Mouse (Mus musculus): ENCODE measurements around the gene Rgs16.
"Not testable (repeated sequence)": the region's sequence is repeated elsewhere in the genome, so short reads cannot be mapped to it uniquely, and the experiment has no call there.

Gene Rgs16

DNA sequence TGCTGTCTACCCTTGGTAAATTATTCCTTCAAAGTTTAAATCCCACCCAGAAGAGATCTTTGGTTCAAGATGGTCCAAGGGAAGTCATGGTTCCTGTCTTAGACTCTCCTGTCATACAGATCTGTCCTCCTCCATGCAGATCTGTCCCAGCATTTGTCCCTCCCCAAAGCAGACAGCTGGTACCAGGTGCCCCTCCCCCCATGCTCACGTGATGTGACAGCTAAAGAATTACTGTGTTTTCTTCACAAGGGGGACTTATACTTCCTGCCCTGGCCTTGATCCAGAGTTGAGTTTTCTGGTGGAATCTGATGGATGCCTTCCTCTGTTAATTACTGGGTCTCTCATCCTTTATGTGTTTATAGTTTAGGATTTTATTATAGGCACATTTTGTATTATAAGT, 8.4 kb downstream of the Rgs16 start:
- in situ Hi-C loops (cut with MboI; ENCODE audit: unreplicated experiment in 2 of 2): loop anchor here (5.0 kb wide), 3 partner anchors 59 to 429 kb away; no protein-coding TSS in a partner anchor

DNA sequence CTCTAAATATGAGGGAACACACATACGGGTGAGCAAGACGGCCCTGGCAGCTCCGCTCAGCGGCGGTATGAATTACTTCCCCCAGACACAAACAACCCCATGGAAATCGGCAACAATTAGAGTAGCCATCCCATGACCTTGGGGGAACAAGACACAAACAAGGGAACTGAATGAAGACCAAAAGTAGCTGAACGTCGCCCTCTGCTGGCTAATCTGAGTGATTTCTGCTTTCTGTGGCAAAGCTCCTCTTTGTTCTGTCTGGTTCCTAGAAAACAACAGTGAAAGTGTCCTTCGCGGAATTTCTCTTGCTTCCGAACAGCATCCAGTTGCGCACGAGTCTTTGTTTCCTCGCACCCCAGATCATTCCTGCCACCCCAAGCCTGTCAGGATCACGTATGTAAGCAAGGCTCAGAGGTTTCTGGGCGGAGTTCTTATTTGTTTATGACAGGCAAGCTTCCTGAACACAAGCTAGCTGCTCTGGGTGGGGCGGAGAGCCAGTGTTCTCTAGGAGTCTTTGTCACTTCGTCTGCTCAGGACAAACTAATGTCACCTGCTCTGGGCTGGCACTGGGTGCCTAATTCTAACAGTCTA, 9.2 kb downstream of the Rgs16 start, which contains the start of gene Rnasel:
TSS of gene Rnasel (plus strand) at position 216 of the 591 bp plus-strand sequence.
- in situ Hi-C loops (cut with MboI; ENCODE audit: unreplicated experiment in 2 of 2): loop anchor here (5.0 kb wide), 3 partner anchors 58 to 428 kb away; no protein-coding TSS in a partner anchor

DNA sequence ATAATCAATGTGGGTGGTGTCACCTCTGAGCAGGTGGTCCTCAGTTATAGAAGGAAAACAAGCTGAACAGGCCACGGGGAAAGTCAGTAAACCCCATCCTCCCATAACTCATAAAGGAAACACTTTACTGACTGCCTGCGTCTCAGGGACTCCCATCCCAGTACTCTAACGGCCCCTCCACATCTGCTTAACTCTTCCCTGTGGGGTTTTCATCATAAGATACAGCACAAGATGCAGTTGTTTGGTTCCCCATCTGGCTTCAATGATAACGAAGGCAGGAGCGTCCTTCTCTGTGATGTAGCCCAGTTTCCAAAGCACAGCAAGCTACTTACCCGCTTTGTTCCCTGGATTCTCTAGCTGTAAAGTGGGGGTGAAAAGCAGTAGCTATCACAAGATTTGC, 9.9 kb downstream of the Rgs16 start:
- in situ Hi-C loops (cut with MboI; ENCODE audit: unreplicated experiment in 2 of 2): no loop called here

DNA sequence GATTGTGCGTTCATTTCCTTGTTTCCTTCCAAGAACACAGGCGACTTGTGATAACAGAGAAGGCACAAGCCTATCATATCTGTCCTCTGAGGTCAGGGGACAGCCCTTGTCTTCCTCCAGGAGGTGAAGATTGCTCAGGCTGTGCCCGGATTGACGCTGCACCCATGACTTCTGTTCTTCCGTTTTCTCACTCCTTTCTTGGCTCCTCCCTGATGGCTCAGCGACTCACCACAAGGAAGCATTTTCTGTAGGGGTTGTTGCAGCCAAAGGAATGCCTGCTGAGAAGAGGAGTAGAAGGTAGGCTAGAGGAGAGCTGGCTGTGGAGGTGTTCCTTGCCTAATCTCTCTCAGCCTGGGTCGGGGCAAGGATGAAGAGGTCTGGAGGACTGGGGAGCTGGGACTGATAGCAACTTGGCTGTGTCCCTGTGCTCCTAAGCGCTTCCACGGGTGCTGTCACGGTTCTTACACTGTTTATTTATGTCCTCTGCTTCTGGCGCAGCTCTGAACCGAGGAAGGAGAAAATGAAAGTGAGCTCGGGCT, 11.7 kb downstream of the Rgs16 start:
- in situ Hi-C loops (cut with MboI; ENCODE audit: unreplicated experiment in 2 of 2): no loop called here

DNA sequence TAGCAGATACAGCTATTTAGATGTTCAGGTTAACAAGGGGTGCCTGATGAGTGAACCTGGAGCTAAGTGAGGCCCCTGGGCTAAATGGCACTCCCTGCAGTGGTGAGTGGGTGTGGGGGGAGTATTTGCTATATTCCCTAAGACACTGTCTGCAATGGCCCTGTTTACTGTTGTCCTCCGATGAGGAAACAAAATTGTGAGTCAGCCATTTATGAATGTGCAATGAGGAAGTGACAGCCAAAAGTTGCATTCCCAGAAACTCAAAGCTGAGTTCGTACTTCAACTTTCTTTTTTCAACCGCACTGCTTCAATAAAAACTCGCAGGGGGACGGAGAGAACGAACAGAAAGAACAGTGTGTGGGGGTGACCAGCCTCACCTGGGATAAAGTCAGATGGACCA, 12.4 kb downstream of the Rgs16 start:
- in situ Hi-C loops (cut with MboI; ENCODE audit: unreplicated experiment in 2 of 2): no loop called here

DNA sequence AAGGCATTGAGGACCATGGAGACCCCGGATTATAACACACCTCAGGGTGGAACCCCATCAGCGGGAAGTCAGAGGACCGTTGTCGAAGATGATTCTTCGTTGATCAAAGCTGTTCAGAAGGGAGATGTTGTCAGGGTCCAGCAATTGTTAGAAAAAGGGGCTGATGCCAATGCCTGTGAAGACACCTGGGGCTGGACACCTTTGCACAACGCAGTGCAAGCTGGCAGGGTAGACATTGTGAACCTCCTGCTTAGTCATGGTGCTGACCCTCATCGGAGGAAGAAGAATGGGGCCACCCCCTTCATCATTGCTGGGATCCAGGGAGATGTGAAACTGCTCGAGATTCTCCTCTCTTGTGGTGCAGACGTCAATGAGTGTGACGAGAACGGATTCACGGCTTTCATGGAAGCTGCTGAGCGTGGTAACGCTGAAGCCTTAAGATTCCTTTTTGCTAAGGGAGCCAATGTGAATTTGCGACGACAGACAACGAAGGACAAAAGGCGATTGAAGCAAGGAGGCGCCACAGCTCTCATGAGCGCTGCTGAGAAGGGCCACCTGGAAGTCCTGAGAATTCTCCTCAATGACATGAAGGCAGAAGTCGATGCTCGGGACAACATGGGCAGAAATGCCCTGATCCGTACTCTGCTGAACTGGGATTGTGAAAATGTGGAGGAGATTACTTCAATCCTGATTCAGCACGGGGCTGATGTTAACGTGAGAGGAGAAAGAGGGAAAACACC, 13.7 kb downstream of the Rgs16 start:
- in situ Hi-C loops (cut with MboI; ENCODE audit: unreplicated experiment in 2 of 2): no loop called here

DNA sequence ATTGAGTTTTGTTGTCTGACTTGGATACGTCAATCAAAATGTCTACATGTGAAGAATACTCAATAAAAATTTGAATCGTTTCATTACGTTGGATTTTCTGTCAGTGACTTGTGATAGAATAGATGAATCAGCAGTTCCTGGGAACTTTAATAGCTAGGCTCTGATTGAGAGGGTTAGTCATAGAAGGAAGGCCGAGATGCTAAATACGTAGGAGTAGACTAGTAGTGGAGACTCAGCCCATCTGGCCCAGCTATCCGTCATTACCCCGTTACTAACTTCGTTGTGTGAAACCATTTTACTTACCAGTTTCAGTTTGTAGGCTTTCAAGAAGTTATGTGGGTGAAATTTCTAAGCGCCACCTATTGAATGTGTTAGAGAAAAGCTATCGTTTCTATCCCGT, 24.0 kb downstream of the Rgs16 start:
- in situ Hi-C loops (cut with MboI; ENCODE audit: unreplicated experiment in 2 of 2): no loop called here

DNA sequence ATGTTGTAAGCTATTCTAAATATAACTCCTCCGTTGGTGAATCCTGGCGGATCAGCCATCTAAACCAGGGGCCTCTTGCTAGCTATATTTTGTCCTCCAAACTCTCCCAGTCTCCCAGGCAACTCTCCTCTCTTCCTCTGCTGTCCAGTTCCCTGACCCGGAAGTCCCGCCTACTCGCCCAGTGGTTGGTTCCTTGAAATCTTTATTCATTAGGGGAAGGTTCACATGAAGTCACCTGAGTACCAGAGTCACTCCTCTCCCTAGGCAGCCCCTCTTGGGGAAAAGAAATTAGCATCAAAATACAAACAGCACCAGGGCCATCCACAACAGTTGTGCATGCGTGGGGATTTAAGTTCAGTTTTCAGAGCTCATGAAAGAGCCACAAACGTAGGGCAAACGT, 26.1 kb downstream of the Rgs16 start:
- in situ Hi-C loops (cut with MboI; ENCODE audit: unreplicated experiment in 2 of 2): no loop called here

DNA sequence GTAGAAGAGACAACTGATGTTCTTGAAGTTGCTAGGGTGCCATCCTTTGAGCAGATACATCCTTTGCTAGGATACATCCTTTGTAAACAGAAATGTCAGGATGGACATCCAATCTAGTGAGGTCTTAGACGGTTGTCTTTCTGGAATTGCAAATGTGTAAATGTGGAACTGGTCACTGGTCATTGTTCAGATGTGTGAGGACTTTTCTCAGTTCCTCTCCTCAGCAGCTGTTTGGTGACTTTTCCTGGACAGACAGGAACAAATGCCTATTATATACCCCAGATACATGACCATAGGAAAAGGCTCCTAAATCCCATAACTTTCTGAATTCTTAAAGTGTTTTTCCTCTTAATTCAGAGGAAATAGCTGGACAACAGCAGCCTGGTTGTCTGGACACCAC, 27.1 kb downstream of the Rgs16 start:
- in situ Hi-C loops (cut with MboI; ENCODE audit: unreplicated experiment in 2 of 2): no loop called here

DNA sequence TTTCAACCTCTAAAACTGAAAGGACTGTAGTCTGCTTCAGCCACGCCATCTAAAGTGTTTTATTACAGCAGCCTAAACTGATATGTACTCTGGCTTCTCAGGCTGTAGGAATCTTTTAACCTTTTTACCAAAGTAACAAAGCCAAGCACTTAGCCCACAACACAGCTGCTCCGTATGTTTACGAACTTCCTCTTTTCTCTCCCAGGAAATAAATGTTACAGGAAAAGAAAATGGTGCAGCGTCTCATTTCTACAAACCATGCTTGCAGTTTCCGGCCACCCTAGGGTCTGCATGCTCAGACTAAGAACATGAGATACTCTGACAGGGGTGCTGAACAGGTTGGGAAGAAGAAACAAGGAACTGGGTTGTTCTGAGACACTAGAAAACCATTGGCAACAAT, 28.3 kb downstream of the Rgs16 start:
- in situ Hi-C loops (cut with MboI; ENCODE audit: unreplicated experiment in 2 of 2): no loop called here

DNA sequence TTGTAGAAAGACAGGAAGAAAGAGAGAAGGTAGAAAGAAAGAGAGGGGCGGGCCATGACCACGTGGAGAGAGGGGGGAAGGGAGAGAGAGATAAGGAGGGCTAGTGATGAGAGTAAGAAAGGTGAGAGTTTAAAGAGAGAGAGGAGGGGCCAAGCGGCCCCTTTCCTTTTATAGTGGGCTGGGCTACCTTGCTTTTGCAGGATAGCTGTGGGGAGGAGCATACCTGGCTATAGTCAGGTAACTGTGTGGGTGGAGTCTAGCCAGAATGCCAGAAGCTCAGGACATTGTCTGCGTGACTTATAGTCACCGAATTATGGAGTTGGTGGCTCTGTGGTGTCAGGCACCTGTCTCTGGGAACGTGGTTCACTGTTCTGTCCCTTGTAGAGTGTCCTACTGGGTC, 29.4 kb downstream of the Rgs16 start:
- in situ Hi-C loops (cut with MboI; ENCODE audit: unreplicated experiment in 2 of 2): not testable (repeated sequence)

DNA sequence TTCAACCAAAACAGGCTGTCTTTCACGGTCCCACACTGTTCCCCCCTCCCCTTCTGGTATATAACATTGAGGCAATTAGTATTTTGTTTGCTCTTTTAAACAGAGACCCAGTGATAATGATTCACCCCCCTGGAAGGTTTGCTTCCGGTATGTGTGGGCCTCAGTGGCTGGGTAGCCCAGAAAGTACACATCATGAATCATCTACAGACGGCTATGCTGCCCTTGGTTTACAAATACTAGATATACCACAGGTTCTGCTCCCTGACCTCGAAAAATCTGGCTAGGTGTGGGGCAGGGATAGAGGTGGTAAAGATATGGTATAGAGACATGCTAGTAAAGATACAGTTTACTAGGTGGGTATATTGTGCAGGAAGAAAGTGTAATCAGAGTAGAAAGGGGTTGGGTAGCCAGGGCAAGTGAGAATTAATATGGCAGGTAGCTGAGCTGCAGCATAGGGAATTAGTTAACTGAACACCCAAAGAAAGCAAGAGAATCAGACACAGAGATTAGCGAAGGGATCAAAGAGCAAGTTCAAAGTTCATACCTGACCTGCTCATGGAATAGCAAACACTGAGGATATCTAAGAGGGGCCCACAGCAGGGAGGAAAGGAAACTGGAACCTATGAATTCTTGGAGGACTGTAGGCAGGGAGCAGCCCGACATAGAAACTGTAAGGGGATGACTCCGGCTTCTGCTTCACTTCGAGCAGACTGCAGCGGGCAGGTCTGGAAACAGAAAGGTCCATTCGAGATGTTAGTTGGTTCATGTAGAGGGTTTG, 30.0 kb downstream of the Rgs16 start:
- in situ Hi-C loops (cut with MboI; ENCODE audit: unreplicated experiment in 2 of 2): no loop called here

DNA sequence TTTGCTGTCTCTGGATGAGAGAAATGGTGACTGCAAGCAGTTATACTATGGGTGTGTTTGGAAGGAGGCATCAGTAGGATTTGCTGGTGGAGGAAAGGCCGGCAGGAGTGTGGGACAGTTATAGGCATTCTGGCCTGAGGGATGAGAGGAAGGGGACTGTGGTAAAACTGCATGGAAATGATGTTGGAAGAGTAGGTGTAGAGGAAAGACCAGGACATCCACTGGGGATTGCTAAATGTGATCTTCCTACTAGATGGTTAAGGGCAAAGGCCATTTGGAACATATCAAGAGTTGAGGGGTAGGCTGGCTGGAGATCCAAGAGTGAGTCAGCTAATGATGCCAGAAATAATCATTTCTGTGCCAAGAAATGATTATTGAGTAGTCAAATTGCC, 30.6 kb downstream of the Rgs16 start:
- in situ Hi-C loops (cut with MboI; ENCODE audit: unreplicated experiment in 2 of 2): no loop called here

DNA sequence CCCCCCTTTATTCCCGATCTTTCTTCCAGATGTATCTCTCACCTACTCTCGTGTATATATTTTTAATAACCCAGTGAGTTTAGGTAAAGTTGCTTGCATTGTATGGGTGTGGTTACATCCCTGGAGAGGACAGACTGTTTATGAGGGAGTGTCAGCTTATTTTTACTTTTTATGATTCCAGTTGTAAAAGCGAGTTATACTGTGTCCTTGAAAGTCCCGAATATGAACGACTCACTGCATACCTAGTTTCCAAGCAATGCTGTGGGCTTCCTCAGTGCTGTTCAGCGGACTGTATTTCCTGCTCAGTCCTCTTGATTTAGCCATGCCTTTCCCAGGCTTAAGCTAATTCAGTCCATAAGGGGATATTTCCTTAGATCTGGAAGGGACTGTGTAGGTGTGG, 35.0 kb downstream of the Rgs16 start:
- in situ Hi-C loops (cut with MboI; ENCODE audit: unreplicated experiment in 2 of 2): no loop called here

DNA sequence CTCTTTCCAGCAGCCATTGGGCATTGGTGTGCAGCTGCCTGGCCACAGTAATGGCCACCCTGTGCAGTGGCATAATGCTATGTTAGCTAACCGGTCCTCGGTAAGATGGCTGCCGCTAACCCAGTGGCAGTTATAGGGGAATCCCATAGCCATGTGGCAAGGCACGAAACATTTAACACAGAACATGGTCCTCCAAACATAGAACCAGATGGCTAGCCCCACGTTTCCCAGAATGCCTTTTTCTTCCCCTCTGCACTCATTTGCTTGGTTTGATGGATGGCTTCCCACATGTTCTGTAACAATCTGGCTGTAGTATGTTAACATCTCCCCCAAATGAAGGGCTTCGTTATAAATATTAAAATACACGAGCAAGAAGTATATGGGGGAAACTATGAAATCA, 36.1 kb downstream of the Rgs16 start:
- in situ Hi-C loops (cut with MboI; ENCODE audit: unreplicated experiment in 2 of 2): no loop called here

DNA sequence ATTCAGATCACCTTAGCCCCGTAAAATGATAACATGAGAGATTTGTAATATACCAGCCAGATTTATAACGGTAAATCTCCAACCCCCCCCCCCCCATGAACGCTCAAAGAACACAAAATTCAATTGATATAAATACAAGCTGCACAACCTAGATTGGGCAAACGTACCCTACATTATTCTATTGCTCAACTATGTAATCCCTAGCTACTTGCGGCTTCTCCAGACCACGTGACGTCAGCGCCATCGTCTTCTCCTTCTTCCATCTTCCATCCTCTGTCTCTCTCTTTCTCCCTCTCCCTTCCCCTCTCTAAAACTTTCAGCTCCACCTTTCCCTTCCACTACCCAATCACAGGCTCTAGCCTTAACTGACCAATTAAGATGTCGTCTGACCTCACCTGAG, 38.1 kb downstream of the Rgs16 start:
- in situ Hi-C loops (cut with MboI; ENCODE audit: unreplicated experiment in 2 of 2): no loop called here

DNA sequence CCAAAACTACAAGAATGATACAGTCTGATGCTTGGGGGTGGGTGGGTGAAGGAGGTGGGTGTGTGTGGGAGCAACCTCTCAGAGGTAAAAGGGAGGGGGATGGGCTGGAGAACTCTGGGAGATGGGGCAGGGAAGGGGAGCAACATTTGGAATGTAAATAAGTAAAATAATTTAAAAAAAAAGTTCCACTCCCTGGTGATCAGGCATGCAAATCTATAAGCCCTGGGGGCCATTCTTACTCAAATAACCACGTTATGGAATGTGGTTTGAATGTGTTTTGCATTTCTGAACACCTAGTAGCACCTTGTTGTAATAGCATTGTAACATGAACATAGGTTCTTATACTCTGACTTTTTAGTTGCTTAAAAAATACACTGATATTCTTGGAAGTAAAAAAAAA, 43.2 kb downstream of the Rgs16 start:
- in situ Hi-C loops (cut with MboI; ENCODE audit: unreplicated experiment in 2 of 2): no loop called here

DNA sequence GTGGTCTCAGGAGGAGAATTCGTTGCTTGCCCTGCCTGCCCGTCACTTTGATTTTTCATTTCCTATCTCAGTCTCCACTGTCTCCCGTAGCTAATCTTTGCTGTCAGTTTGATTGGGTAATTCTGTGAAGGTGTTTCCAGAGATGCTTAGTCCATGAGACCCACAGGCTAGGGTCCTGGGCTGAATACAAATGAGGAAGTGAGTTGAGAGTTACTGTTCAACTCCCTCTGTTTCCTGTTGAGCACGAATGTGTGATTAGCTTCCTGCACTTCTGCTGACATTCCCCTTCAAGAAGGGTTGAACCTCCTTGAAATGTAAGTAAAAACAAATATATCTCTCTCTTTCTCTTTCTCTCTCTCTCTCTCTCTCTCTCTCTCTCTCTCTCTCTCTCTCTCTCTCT, 45.5 kb downstream of the Rgs16 start:
- in situ Hi-C loops (cut with MboI; ENCODE audit: unreplicated experiment in 2 of 2): no loop called here

DNA sequence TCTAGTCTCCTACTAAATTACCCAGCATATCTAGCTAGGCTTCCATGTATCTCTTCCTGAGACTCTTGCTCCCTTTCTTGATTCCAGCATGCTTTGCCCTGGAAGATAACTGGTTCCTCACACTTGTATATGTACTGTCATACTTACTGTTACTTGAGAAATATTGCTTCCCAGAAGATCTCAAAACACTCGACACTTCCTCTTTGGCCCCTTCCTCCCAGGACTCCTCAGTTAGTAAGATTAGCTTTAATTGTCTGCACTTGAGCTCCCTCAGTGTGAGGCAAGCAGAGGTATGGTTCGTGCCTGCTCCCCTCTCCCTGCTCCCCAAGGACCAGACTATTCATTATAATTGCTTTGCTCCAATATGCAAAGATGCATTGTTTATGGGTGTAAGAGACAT, 50.6 kb downstream of the Rgs16 start:
- in situ Hi-C loops (cut with MboI; ENCODE audit: unreplicated experiment in 2 of 2): no loop called here

DNA sequence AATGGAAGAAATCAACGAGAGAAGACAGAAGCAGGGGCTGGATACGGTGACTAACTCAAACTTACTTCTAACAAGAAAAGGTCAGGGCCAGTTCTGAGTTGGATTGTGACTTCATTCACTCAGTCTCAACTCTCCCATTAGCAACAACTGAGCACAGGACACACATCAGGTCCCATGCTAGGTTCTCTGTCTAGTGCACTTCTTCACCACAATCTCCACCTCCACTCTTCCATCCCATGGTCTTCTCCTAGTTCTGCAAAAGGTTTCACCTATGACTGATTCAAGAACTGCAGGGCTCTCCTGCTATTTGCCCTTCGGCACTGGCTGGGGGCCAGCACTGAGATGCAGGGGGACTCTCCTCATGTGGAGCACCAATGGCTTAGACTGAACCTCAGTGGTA, 54.1 kb downstream of the Rgs16 start:
- in situ Hi-C loops (cut with MboI; ENCODE audit: unreplicated experiment in 2 of 2): no loop called here
